Mouse (Mus musculus): ENCODE data around the gene Esrp2.

Gene Esrp2

DNA sequence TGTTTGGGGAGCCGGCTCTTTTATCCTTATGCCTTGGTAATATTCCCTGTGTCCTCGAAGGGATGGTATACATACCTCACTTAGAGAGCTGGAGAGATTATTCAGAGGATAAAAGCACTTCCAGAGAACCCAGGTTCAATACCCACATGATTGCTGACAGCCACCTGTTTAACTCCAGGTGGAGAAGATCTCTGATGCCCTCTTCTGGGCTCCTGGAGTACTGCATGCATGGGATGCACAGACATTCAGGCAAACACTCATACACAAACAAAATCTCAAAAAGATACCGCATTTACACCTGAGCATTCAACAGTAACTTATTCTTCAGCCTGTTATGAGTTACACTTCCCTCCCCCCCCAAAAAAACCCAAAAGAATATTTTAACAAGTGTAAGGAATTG is 20.9 kb downstream of the Esrp2 start:
- DNase-seq = peak in 1 of 2 experiments; percentile 21

DNA sequence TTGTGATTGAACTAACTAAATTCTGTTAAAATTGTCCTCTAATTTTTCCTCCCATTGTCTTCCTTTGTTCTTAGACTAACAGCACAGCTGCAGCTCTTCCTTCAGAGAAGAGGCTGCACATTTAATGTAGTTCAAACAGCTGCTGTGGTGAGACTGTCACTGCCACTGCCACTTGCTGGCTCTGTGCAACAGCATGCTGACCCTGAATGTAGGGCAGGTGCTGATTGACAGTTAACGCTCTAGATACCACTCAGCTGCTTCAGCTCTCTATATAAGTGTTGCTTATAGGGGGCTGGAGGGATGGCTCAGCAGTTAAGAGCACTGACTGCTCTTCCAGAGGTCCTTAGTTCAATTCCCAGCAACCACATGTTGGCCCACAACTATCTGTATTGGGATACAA is 24.3 kb downstream of the Esrp2 start:
- DNase-seq = no peak

DNA sequence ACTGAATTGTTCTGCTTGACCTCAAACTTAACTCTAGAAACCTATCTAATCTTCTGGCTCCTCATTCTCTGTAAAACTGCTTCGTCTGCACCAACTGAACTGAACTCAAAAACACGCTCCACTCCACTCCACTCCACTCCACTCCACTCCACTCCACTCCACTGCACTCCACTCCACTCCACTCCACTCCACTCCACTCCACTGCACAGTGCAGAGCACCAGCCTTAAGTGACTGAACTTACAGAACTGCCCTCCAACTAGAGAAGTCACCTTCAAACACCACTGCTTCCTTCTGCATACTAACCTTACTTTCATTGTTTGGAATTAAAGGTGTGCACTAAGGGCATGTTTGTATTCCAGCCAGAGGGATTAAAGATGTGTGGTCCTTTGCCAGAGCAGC is 24.7 kb downstream of the Esrp2 start:
- no peak for DNase-seq

DNA sequence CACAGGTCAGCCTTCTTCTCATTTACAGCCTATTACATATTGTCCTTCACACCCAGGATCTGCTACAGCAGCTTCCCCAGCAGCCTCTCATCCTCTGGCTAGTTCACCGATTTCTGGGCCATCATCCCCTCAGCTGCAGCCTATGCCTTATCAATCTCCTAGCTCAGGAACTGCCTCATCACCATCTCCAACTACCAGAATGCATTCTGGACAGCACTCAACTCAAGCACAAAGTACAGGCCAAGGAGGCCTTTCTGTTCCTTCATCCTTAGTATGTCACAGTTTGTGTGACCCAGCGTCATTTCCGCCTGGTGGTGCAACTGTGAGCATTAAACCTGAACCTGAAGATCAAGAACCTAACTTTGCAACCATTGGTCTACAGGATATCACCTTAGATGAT is 28.0 kb downstream of the Esrp2 start:
- peak in 1 of 2 experiments; percentile 15 for DNase-seq

DNA sequence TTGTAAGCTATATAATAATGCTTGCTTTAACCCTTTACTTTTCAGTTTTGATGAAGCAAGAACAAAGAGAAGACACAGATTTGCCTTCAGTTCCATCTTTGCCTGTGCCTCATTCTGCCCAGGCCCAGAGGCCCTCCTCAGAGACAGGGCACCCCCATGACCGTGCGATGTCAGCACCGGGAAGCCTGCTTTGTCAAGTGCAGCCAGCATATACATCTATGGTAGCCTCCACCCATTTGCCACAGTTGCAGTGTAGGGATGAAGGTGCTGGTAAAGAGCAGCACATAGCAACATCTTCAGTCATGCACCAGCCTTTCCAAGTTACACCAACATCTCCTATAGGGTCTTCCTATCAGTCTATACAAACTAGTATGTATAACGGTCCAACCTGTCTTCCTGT is 28.7 kb downstream of the Esrp2 start:
- peak; percentile 10 to 13 for DNase-seq

DNA sequence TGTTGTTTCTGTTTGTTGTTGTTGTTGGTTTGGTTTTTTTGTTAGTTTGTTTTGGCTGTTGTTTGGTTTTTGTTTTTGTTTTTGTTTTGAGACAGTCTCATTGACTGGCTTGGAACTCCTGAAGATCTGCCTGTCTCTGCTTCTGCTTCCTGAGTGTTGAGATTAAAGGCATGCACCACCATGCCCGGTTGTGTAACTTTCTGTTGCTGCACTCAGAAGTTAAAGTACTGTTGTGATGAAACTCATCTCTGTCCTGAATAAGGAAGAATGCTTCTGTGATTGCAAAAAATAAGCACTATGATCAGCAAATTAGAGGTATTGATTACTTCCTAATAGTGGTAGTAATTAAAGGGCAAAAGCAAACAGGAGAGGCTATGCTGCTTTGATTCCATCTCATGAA is 30.6 kb downstream of the Esrp2 start:
- DNase-seq = no peak

DNA sequence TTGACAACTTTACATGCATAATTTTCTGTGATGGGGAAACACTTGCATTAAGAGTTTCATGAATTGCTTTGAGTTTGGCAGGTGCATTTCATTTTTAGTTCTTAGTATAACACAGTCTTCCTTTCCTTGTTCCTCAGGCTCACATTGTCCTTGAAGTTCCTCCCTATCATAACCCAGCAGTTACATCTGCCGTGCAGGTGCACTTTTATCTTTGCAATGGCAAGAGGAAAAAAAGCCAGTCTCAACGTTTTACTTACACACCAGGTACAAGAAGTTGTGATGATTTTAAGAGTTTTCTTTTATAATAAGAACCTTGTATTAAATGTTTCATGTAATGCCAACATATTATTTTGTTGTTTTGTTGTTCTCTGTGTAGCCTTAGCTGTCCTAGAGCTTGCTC is 32.9 kb downstream of the Esrp2 start:
- no peak for DNase-seq

DNA sequence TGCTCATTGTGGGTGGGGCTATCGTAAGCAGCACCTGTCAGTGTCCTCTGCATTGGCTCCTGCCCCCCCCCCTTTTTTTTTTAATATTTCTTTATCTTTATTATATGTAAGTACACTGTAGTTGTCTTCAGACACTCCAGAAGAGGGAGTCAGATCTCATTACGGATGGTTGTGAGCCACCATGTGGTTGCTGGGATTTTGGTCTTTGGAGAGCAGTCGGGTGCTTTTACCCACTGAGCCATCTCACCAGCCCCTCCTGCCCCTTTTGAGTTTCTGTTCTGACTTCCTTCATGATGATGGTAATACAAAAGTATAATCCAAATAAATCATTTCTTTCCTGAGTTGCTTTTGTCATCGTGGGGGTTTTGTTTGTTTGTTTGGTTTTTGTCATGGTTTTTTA is 34.5 kb downstream of the Esrp2 start:
- DNase-seq = no peak
